Mouse (Mus musculus): ENCODE measurements around the gene Micall1. TPM values are rescaled to one million over a fixed set of nuclear protein-coding genes. Genes with fewer than 3 reads are reported as not detected.

The Micall1 gene
- 22.3 and 27.5 TPM in 2 replicates for polyA plus RNA-seq (2012; rRNA removed)

GRCm38 (mm10) chr15:79108421-79109320 lies at the start of gene Micall1:
Gene Micall1 (plus strand): TSS chr15:79108898.

GRCm38 (mm10) chr15:79062376-79063159 lies 46.1 kb upstream of the Micall1 start, which contains the start of gene Ankrd54:
Gene Ankrd54 (minus strand): TSS chr15:79062893.

GRCm38 (mm10) chr15:79074913-79075532 lies 33.7 kb upstream of the Micall1 start, which contains the start of gene Eif3l:
Gene Eif3l (plus strand): TSS chr15:79075179.

GRCm38 (mm10) chr15:79140866-79141565 lies 32.3 kb downstream of the Micall1 start, which contains the start of the genes Polr2f and 1700088E04Rik:
Gene Polr2f (plus strand): TSS chr15:79141009.
Gene 1700088E04Rik (minus strand): TSS chr15:79141253.

GRCm38 (mm10) chr15:79165140-79165539 lies 56.4 kb downstream of the Micall1 start, which contains the start of gene Sox10:
Gene Sox10 (minus strand): TSS chr15:79165240.

Other genes starting within 250 kb of the Micall1 start
- gene Gga1, start 231.7 kb upstream of the Micall1 start, polyA plus RNA-seq (2012; rRNA removed) = 65.7 and 68.2 TPM in 2 replicates
- gene Gm49510, start 209.2 kb upstream of the Micall1 start, polyA plus RNA-seq (2012; rRNA removed) = 0.02 and 0.03 TPM in 2 replicates
- 13.7 and 27.6 TPM in 2 replicates for gene Sh3bp1, start 209.1 kb upstream of the Micall1 start, polyA plus RNA-seq (2012; rRNA removed)
- gene Pdxp, start 195.0 kb upstream of the Micall1 start, polyA plus RNA-seq (2012; rRNA removed) = 87.9 and 100 TPM in 2 replicates
- gene Lgals1, start 182.2 kb upstream of the Micall1 start, polyA plus RNA-seq (2012; rRNA removed) = 226 and 578 TPM in 2 replicates
- 41.2 and 43.8 TPM in 2 replicates for gene Nol12, start 174.0 kb upstream of the Micall1 start, polyA plus RNA-seq (2012; rRNA removed)
- 48.5 and 58.0 TPM in 2 replicates for gene Triobp, start 161.2 kb upstream of the Micall1 start, polyA plus RNA-seq (2012; rRNA removed)
- gene H1f0, start 80.4 kb upstream of the Micall1 start, polyA plus RNA-seq (2012; rRNA removed) = 278 and 348 TPM in 2 replicates
- 0.07 and 0.24 TPM in 2 replicates for gene Galr3, start 67.0 kb upstream of the Micall1 start, polyA plus RNA-seq (2012; rRNA removed)
- gene Ankrd54, start 46.0 kb upstream of the Micall1 start, polyA plus RNA-seq (2012; rRNA removed) = 58.6 and 61.8 TPM in 2 replicates
- 173 and 188 TPM in 2 replicates for gene Eif3l, start 33.7 kb upstream of the Micall1 start, polyA plus RNA-seq (2012; rRNA removed)
- gene Polr2f, start 32.1 kb downstream of the Micall1 start, polyA plus RNA-seq (2012; rRNA removed) = 182 and 194 TPM in 2 replicates
- gene 1700088E04Rik, start 32.4 kb downstream of the Micall1 start, polyA plus RNA-seq (2012; rRNA removed) = 16.1 and 16.8 TPM in 2 replicates
- 5.8 and 20.4 TPM in 2 replicates for gene Sox10, start 56.3 kb downstream of the Micall1 start, polyA plus RNA-seq (2012; rRNA removed)
- gene Pick1, start 120.3 kb downstream of the Micall1 start, polyA plus RNA-seq (2012; rRNA removed) = 117 and 118 TPM in 2 replicates
- 2.3 TPM in 2 replicates for gene Gm49486, start 120.5 kb downstream of the Micall1 start, polyA plus RNA-seq (2012; rRNA removed)
- gene Slc16a8, start 145.9 kb downstream of the Micall1 start, polyA plus RNA-seq (2012; rRNA removed) = 0.34 and 0.35 TPM in 2 replicates
- gene Baiap2l2, start 176.6 kb downstream of the Micall1 start, polyA plus RNA-seq (2012; rRNA removed) = 1.6 and 1.7 TPM in 2 replicates
- 99.6 and 99.9 TPM in 2 replicates for gene Pla2g6, start 219.5 kb downstream of the Micall1 start, polyA plus RNA-seq (2012; rRNA removed)
- gene Maff, start 237.7 kb downstream of the Micall1 start, polyA plus RNA-seq (2012; rRNA removed) = 3.2 and 3.7 TPM in 2 replicates

Measured in central nervous system, embryonic 14 days (tissue).